Mouse (Mus musculus): ENCODE data around the gene Apob. TPM values are rescaled to one million over a fixed set of nuclear protein-coding genes. Genes with fewer than 3 reads are reported as not detected.

Gene Apob
- 0.03 and 0.07 TPM in 2 replicates for polyA plus RNA-seq (2015; fragmentation: Nextera tagmentation; extraction: Ambion mirVana)

- peaks cover 3% of the 10 kb centered on the region; the same call in 1 of the 2 replicates for H3K4me1 ChIP-seq (replicated peaks; ENCODE audit: control insufficient read depth, insufficient read depth, low read length)
- H3K4me2 ChIP-seq (ENCODE audit: low read length), result 0 out of 2 replicates have a peak within 1 kb of the TSS, but pooled peaks have one; percentile 16
- no peaks in the 10 kb centered on the region for H3K27me3 ChIP-seq (replicated peaks; ENCODE audit: control insufficient read depth, insufficient read depth, low read length)
- no peak within 1 kb of the TSS for H3K4me3 ChIP-seq (replicated peaks; ENCODE audit: low read length)
- H3K9ac ChIP-seq (replicated peaks; ENCODE audit: low read depth, low read length), result no peak within 1 kb of the TSS
- no peaks in the 10 kb centered on the region for H3K9me3 ChIP-seq (ENCODE audit: control insufficient read depth, low read length)
- 88% methylated on average over 20 of the region's 20 CpGs for WGBS
- H3K27ac ChIP-seq (ENCODE audit: low read length), result no peak within 1 kb of the TSS
- no peaks in the 10 kb centered on the region for H3K36me3 ChIP-seq (ENCODE audit: control insufficient read depth, insufficient read depth)
- 0 out of 2 replicates have a peak, but pooled peaks have one; percentile 32 for ATAC-seq
Observed at GRCm38 (mm10) chr12:7977466-7978189, at the start of gene Apob. TSS of gene Apob (plus strand) at chr12:7977648.

DNA sequence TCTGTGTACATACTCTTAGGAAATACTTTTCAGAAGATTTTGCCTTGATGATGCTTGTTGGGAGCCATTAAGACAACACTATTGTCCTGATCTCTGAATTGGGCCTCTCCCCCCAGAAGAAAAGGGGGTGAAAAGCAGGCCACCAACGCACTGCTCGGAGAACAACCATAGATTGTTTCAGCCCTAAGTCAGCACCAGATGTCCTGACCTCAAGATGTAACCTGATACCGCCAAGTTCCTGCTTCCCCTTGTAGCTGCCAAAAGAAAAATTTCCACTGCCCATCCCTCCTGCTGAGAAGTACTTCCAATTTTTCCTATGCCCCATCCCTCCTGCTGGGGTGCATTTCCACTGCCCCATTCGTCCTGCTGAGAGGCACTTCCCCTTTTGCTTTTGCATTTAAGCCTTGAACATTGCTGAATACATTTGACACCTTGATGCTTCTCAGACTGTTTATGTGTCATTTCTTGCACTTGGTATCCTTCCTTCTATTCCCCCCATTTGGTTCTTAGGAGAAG, 45.0 kb upstream of the Apob start:
- no peak overlapping the region for H3K9ac ChIP-seq (replicated peaks; ENCODE audit: low read depth, low read length)
- no peaks in the 10 kb centered on the region for H3K36me3 ChIP-seq (ENCODE audit: control insufficient read depth, insufficient read depth)
- no peak overlapping the region for H3K4me3 ChIP-seq (replicated peaks; ENCODE audit: low read length)
- H3K27me3 ChIP-seq (replicated peaks; ENCODE audit: control insufficient read depth, insufficient read depth, low read length), result no peaks in the 10 kb centered on the region
- H3K4me1 ChIP-seq (replicated peaks; ENCODE audit: control insufficient read depth, insufficient read depth, low read length), result no peaks in the 10 kb centered on the region
- 70% methylated on average over 4 of the region's 4 CpGs for WGBS
- ATAC-seq, result no peak
- no peak overlapping the region for H3K27ac ChIP-seq (ENCODE audit: low read length)
- H3K9me3 ChIP-seq (ENCODE audit: control insufficient read depth, low read length), result no peaks in the 10 kb centered on the region
- no peak overlapping the region for H3K4me2 ChIP-seq (ENCODE audit: low read length)

DNA sequence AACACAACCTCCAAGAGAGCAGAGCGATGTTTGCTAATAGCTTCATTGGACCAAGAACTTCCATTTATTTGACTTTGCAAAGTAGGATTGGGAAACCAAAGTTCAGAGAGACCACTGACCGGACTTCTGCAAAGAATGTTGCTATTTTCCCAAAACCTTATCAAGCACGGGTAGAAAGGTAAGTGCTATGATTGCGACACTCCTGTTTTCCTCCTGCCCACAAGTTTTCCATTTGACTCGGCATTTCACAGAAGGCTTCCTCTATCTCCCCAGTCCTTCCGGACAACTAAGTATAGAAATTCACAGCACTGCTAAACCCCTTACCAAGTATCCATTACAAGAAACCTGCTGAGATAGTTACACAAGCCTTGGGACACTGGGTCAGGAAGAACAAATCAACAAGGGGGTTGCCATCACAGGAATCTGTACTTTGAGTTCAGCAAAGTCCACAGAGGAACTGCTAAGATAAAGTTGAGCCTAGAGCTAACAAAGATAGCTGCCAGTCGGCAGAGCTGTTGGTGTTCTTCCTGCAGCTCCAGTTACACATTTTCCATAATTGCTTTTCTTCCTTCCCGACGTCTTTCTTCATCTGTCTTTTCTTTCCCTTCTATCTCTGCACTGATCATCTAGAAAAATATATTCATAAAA, 27.2 kb upstream of the Apob start:
- 91% methylated on average over 9 of the region's 9 CpGs for WGBS
- no peak overlapping the region for H3K27ac ChIP-seq (ENCODE audit: low read length)
- no peaks in the 10 kb centered on the region; the same call in 1 of the 2 replicates for H3K9me3 ChIP-seq (ENCODE audit: control insufficient read depth, low read length)
- H3K4me2 ChIP-seq (ENCODE audit: low read length), result no peak overlapping the region
- no peaks in the 10 kb centered on the region for H3K4me1 ChIP-seq (replicated peaks; ENCODE audit: control insufficient read depth, insufficient read depth, low read length)
- no peaks in the 10 kb centered on the region for H3K36me3 ChIP-seq (ENCODE audit: control insufficient read depth, insufficient read depth)
- no peaks in the 10 kb centered on the region for H3K27me3 ChIP-seq (replicated peaks; ENCODE audit: control insufficient read depth, insufficient read depth, low read length)
- no peak overlapping the region for H3K4me3 ChIP-seq (replicated peaks; ENCODE audit: low read length)
- H3K9ac ChIP-seq (replicated peaks; ENCODE audit: low read depth, low read length), result no peak overlapping the region
- ATAC-seq, result no peak

DNA sequence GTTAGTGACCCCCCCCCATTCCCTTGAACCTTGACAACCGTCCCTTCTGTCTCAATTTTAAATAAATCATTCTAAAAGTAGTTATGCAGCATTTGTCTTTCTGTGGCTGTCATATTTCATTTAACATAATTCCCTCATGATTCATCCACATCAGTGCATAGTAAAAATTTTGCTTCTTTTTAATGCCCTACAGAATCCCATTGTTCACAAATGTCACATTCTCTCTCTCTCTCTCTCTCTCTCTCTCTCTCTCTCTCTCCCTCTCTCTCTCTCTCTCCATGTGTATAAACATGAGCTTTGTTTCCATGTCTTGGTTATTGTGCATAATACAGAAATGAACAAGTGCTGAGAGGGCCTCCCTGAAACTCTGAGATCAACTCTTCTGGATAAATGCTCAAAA, 18.6 kb upstream of the Apob start:
- 72% methylated on average over 1 of the region's 1 CpGs for WGBS
- no peaks in the 10 kb centered on the region for H3K36me3 ChIP-seq (ENCODE audit: control insufficient read depth, insufficient read depth)
- no peak overlapping the region for H3K27ac ChIP-seq (ENCODE audit: low read length)
- no peak overlapping the region for H3K4me2 ChIP-seq (ENCODE audit: low read length)
- peak; percentile 16; the same call in 1 of the 2 replicates for ATAC-seq
- H3K27me3 ChIP-seq (replicated peaks; ENCODE audit: control insufficient read depth, insufficient read depth, low read length), result no peaks in the 10 kb centered on the region
- no peak overlapping the region for H3K4me3 ChIP-seq (replicated peaks; ENCODE audit: low read length)
- peaks cover 15% of the 10 kb centered on the region for H3K4me1 ChIP-seq (replicated peaks; ENCODE audit: control insufficient read depth, insufficient read depth, low read length)
- no peak overlapping the region for H3K9ac ChIP-seq (replicated peaks; ENCODE audit: low read depth, low read length)
- no peaks in the 10 kb centered on the region for H3K9me3 ChIP-seq (ENCODE audit: control insufficient read depth, low read length)

GRCm38 (mm10) chr12:7959310-7959918, 18.0 kb upstream of the Apob start:
- Histone ChIP-seq H3K9me3 (ENCODE audit: control insufficient read depth, low read length) (no peaks in the 10 kb centered on the region), H3K4me1 (replicated peaks; ENCODE audit: control insufficient read depth, insufficient read depth, low read length) (peaks cover 15% of the 10 kb centered on the region), H3K9ac (replicated peaks; ENCODE audit: low read depth, low read length) (no peak overlapping the region), H3K27me3 (replicated peaks; ENCODE audit: control insufficient read depth, insufficient read depth, low read length) (no peaks in the 10 kb centered on the region), H3K27ac (ENCODE audit: low read length) (peak overlapping the region; percentile 28; the same call in 1 of the 2 replicates), H3K4me2 (ENCODE audit: low read length) (no peak overlapping the region), H3K36me3 (ENCODE audit: control insufficient read depth, insufficient read depth) (no peaks in the 10 kb centered on the region), H3K4me3 (replicated peaks; ENCODE audit: low read length) (no peak overlapping the region)
- peak; percentile 85 for ATAC-seq
- 38% methylated on average over 6 of the region's 6 CpGs for WGBS

DNA sequence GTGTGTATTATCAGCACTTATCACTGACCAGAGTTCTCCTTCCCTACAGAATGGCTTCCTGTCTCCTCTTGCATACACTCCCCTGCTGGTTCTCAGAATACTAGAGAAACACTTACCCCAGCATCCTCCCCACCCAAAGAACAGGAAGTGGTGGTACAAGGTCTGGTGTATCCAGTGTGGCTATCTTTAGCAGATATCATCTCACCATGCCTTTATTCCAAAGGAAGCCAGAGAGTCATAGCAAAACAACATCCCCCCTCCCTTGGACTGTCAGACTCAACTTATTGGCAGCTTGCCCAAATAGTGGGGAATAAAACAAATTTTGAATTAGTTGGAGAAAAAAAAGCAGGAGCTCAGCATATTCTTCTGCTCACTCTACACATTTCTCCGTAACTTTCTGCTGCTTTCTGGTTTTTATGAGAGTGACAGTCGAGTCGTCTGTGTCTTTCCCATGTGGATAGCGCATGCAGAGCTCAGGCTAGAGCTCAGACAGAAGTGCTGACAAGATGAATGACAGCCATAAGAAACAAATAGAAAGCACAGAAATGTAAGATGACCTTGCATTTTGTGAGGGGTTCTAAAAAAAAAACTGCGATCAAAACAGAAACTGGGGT, 15.0 kb upstream of the Apob start:
- 57% methylated on average over 5 of the region's 5 CpGs for WGBS
- no peaks in the 10 kb centered on the region for H3K9me3 ChIP-seq (ENCODE audit: control insufficient read depth, low read length)
- no peaks in the 10 kb centered on the region for H3K36me3 ChIP-seq (ENCODE audit: control insufficient read depth, insufficient read depth)
- no peak overlapping the region for H3K4me3 ChIP-seq (replicated peaks; ENCODE audit: low read length)
- ATAC-seq, result peak; percentile 51; the same call in 1 of the 2 replicates
- H3K27ac ChIP-seq (ENCODE audit: low read length), result no peak overlapping the region
- no peak overlapping the region for H3K4me2 ChIP-seq (ENCODE audit: low read length)
- peaks cover 15% of the 10 kb centered on the region for H3K4me1 ChIP-seq (replicated peaks; ENCODE audit: control insufficient read depth, insufficient read depth, low read length)
- H3K9ac ChIP-seq (replicated peaks; ENCODE audit: low read depth, low read length), result no peak overlapping the region
- no peaks in the 10 kb centered on the region for H3K27me3 ChIP-seq (replicated peaks; ENCODE audit: control insufficient read depth, insufficient read depth, low read length)

- Histone ChIP-seq H3K27ac (ENCODE audit: low read length) (no peak overlapping the region), H3K4me2 (ENCODE audit: low read length) (no peak overlapping the region), H3K4me3 (replicated peaks; ENCODE audit: low read length) (no peak overlapping the region), H3K9me3 (ENCODE audit: control insufficient read depth, low read length) (no peaks in the 10 kb centered on the region), H3K36me3 (ENCODE audit: control insufficient read depth, insufficient read depth) (no peaks in the 10 kb centered on the region), H3K27me3 (replicated peaks; ENCODE audit: control insufficient read depth, insufficient read depth, low read length) (no peaks in the 10 kb centered on the region), H3K9ac (replicated peaks; ENCODE audit: low read depth, low read length) (no peak overlapping the region), H3K4me1 (replicated peaks; ENCODE audit: control insufficient read depth, insufficient read depth, low read length) (peaks cover 9% of the 10 kb centered on the region; the same call in 1 of the 2 replicates)
- WGBS, result 100% methylated on average over 2 of the region's 2 CpGs
- ATAC-seq, result no peak
Observed at GRCm38 (mm10) chr12:7967221-7967620, 10.2 kb upstream of the Apob start.

DNA sequence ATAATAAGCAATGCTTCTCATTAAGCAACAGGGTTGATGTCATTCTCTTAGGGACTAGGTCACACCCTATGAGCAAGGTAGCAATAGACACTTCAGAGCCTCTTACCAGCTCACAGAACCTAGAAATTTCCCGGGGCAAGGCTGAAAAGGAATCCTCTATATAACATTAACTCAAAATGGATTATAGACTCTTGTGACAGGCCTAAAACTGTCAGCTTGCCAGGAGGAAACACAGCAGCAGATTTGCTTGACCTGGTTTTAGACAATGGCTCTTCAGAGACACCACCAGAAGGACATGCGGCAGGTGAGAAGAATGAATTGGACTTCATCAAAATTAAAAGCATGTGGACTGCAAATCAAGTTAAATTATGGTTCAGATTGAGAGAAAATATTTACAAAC, 7.1 kb upstream of the Apob start:
- no peak for ATAC-seq
- no peak overlapping the region for H3K9ac ChIP-seq (replicated peaks; ENCODE audit: low read depth, low read length)
- H3K9me3 ChIP-seq (ENCODE audit: control insufficient read depth, low read length), result no peaks in the 10 kb centered on the region
- H3K27ac ChIP-seq (ENCODE audit: low read length), result no peak overlapping the region
- no peaks in the 10 kb centered on the region for H3K36me3 ChIP-seq (ENCODE audit: control insufficient read depth, insufficient read depth)
- H3K27me3 ChIP-seq (replicated peaks; ENCODE audit: control insufficient read depth, insufficient read depth, low read length), result no peaks in the 10 kb centered on the region
- no peak overlapping the region for H3K4me2 ChIP-seq (ENCODE audit: low read length)
- H3K4me3 ChIP-seq (replicated peaks; ENCODE audit: low read length), result no peak overlapping the region
- H3K4me1 ChIP-seq (replicated peaks; ENCODE audit: control insufficient read depth, insufficient read depth, low read length), result peaks cover 5% of the 10 kb centered on the region; the same call in 1 of the 2 replicates
- 79% methylated on average over 2 of the region's 2 CpGs for WGBS

DNA sequence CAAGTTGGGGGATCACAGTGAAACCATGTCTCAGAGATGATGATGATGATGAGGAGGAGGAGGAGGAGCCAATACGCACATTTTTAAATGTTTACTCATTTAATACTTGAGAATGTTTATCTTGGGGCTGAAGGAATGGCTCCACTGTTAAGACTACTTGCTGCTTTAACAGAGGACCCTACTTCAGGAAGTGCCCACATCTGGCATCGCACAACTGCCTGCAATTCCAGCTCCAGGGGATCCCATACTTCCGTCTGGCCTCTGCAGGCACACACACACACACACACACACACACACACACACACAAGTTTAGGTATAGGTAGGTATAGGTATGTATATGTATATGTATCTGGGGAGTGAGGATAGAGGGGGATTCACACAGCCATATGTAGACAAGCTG, 6.6 kb upstream of the Apob start:
- H3K9me3 ChIP-seq (ENCODE audit: control insufficient read depth, low read length), result no peaks in the 10 kb centered on the region
- WGBS, result 92% methylated on average over 3 of the region's 3 CpGs
- ATAC-seq, result no peak
- no peak overlapping the region for H3K4me3 ChIP-seq (replicated peaks; ENCODE audit: low read length)
- no peaks in the 10 kb centered on the region for H3K27me3 ChIP-seq (replicated peaks; ENCODE audit: control insufficient read depth, insufficient read depth, low read length)
- no peak overlapping the region for H3K9ac ChIP-seq (replicated peaks; ENCODE audit: low read depth, low read length)
- peaks cover 5% of the 10 kb centered on the region; the same call in 1 of the 2 replicates for H3K4me1 ChIP-seq (replicated peaks; ENCODE audit: control insufficient read depth, insufficient read depth, low read length)
- H3K4me2 ChIP-seq (ENCODE audit: low read length), result no peak overlapping the region
- no peak overlapping the region for H3K27ac ChIP-seq (ENCODE audit: low read length)
- H3K36me3 ChIP-seq (ENCODE audit: control insufficient read depth, insufficient read depth), result no peaks in the 10 kb centered on the region
